Mouse (Mus musculus): ENCODE data around the gene Tlx2.

GRCm38 (mm10) chr6:83077630-83078323 is 7.7 kb upstream of the Tlx2 start, which contains the start of gene Pcgf1:
- TF ChIP-seq CTCF (IDR thresholded peaks at IDR 0.05; ENCODE audit: insufficient read depth, low read depth, low read length): no peak
- no peak; the same call in 1 of the 2 replicates for TF ChIP-seq POLR2A (IDR thresholded peaks at IDR 0.05; ENCODE audit: insufficient read depth, low read depth, low read length)
